Mouse (Mus musculus) thymus, adult 2 months (tissue): Measurements from ENCODE around the gene Pcolce. TPM values are rescaled to one million over a fixed set of nuclear protein-coding genes. Genes with fewer than 3 reads are reported as not detected.

ENCODE experiments used
- DNase-seq: peaks from one replicate; pipeline ENCODE4 v3.0.0; 2021
- H3K27ac ChIP-seq: fragments of 200-500 bp; 2 replicates; pipeline ENCODE4 v1.5.1; 2012; ENCODE audit warnings: low read length, control low read depth; ENCODE audit not compliant: control insufficient read depth, insufficient read depth
- H3K27me3 ChIP-seq: fragments of 200-500 bp; 2 replicates; pipeline ENCODE4 v1.6.1; 2012; ENCODE audit warnings: mild to moderate bottlenecking, low read length, moderate library complexity, mixed read lengths; ENCODE audit not compliant: control insufficient read depth, insufficient read depth
- H3K36me3 ChIP-seq: fragments of 200-500 bp; 2 replicates; pipeline ENCODE4 v1.6.1; 2012; ENCODE audit warnings: mild to moderate bottlenecking, low read length, moderate library complexity; ENCODE audit not compliant: control insufficient read depth, insufficient read depth
- H3K4me1 ChIP-seq: fragments of 200-500 bp; replicated peaks from 2 replicates; pipeline ENCODE4 v1.6.1; 2012; ENCODE audit warnings: low read length; ENCODE audit not compliant: control insufficient read depth, insufficient read depth
- H3K4me3 ChIP-seq: fragments of 200-500 bp; 2 replicates; pipeline ENCODE4 v1.5.1; 2012; ENCODE audit warnings: mild to moderate bottlenecking, low read length, control low read depth, moderate library complexity; ENCODE audit not compliant: control insufficient read depth, insufficient read depth
- CTCF ChIP-seq: fragments of 200-500 bp; IDR thresholded peaks from 2 replicates; pipeline ENCODE4 v1.5.1; 2012; ENCODE audit warnings: mild to moderate bottlenecking, control low read depth, low read length, moderate library complexity, borderline replicate concordance; ENCODE audit not compliant: control insufficient read depth, poor library complexity, insufficient read depth; ENCODE audit errors: extremely low read depth
- POLR2A ChIP-seq: fragments of 200-500 bp; IDR thresholded peaks from 2 replicates; pipeline ENCODE4 v1.6.1; 2012; ENCODE audit warnings: mild to moderate bottlenecking, low read length, control low read depth, moderate library complexity; ENCODE audit not compliant: control insufficient read depth, poor library complexity, insufficient read depth; ENCODE audit errors: extremely low read depth
- WGBS: fragments of 180-500 bp; shearing (Covaris S2); methylation state at CpG from one replicate; pipeline ENCODE4 v1.1.7; 2018; 5-methylcytosine and 5-hydroxymethylcytosine counted together
- polyA plus RNA-seq: library from polyadenylated mRNA; depleted of rRNA; stranded (reverse); fragments of >200 nt; gene quantifications from 2 replicates; pipeline ENCODE4 v1.2.3, GENCODE M21; 2012

Gene Pcolce
- polyA plus RNA-seq, 1 experiment, result 29.7 TPM

- TF ChIP-seq POLR2A, result no peak
- TF ChIP-seq CTCF, result no peak
- Histone ChIP-seq H3K4me3 (peak overlapping the region; percentile 30), H3K36me3 (no peaks in the 10 kb centered on the region), H3K27me3 (no peaks in the 10 kb centered on the region), H3K4me1 (peaks cover 2% of the 10 kb centered on the region), H3K27ac (no peak overlapping the region)
- 69% methylated on average over 27 of the region's 27 CpGs for WGBS
- peak; percentile 26 for DNase-seq
These were observed 29.9 kb downstream of the Pcolce start for GRCm38 (mm10) chr5:137583670-137584169.

- Histone ChIP-seq H3K27ac (no peak overlapping the region), H3K4me1 (peaks cover 2% of the 10 kb centered on the region), H3K36me3 (no peaks in the 10 kb centered on the region), H3K4me3 (no peak overlapping the region), H3K27me3 (no peaks in the 10 kb centered on the region)
- no peak for DNase-seq
- 91% methylated on average over 8 of the region's 8 CpGs for WGBS
- TF ChIP-seq POLR2A (no peak), CTCF (no peak)
These were observed 30.9 kb downstream of the Pcolce start for GRCm38 (mm10) chr5:137582702-137583101.

- peaks cover 2% of the 10 kb centered on the region for H3K4me1 ChIP-seq
- no peak for DNase-seq
- H3K27me3 ChIP-seq, result no peaks in the 10 kb centered on the region
- H3K36me3 ChIP-seq, result no peaks in the 10 kb centered on the region
- H3K4me3 ChIP-seq, result no peak overlapping the region
- H3K27ac ChIP-seq, result no peak overlapping the region
- 89% methylated on average over 6 of the region's 6 CpGs for WGBS
- no peak for TF ChIP-seq CTCF
- TF ChIP-seq POLR2A, result no peak
These were observed 33.3 kb downstream of the Pcolce start for GRCm38 (mm10) chr5:137580246-137580645.

GRCm38 (mm10) chr5:137574470-137574901 lies 39.1 kb downstream of the Pcolce start:
- no peak overlapping the region for H3K27ac ChIP-seq
- no peaks in the 10 kb centered on the region for H3K36me3 ChIP-seq
- TF ChIP-seq POLR2A (no peak), CTCF (no peak)
- H3K4me3 ChIP-seq, result no peak overlapping the region
- DNase-seq, result no peak
- H3K27me3 ChIP-seq, result no peaks in the 10 kb centered on the region
- H3K4me1 ChIP-seq, result peaks cover 17% of the 10 kb centered on the region
- WGBS, result 90% methylated on average over 27 of the region's 27 CpGs

- WGBS, result 14% methylated on average over 17 of the region's 17 CpGs
- TF ChIP-seq POLR2A (no peak), CTCF (no peak)
- H3K4me1 ChIP-seq, result peaks cover 24% of the 10 kb centered on the region
- no peak overlapping the region for H3K4me3 ChIP-seq
- DNase-seq, result no peak
- H3K27me3 ChIP-seq, result no peaks in the 10 kb centered on the region
- H3K27ac ChIP-seq, result no peak overlapping the region
- H3K36me3 ChIP-seq, result no peaks in the 10 kb centered on the region
These were observed 42.6 kb downstream of the Pcolce start for GRCm38 (mm10) chr5:137570691-137571586.

- no peak overlapping the region for H3K4me3 ChIP-seq
- 6% methylated on average over 7 of the region's 7 CpGs for WGBS
- DNase-seq, result no peak
- TF ChIP-seq POLR2A, result no peak
- TF ChIP-seq CTCF, result no peak
- peaks cover 24% of the 10 kb centered on the region for H3K4me1 ChIP-seq
- H3K36me3 ChIP-seq, result no peaks in the 10 kb centered on the region
- no peak overlapping the region for H3K27ac ChIP-seq
- H3K27me3 ChIP-seq, result no peaks in the 10 kb centered on the region
These were observed 43.4 kb downstream of the Pcolce start for GRCm38 (mm10) chr5:137570181-137570580.

GRCm38 (mm10) chr5:137569665-137570064 lies 43.9 kb downstream of the Pcolce start, which contains the start of gene Tfr2:
Gene Tfr2, plus strand, starts transcription at chr5:137569840.
- no peak for TF ChIP-seq POLR2A
- H3K36me3 ChIP-seq, result no peaks in the 10 kb centered on the region
- H3K4me3 ChIP-seq, result no peak within 1 kb of the TSS
- peaks cover 24% of the 10 kb centered on the region for H3K4me1 ChIP-seq
- peak; percentile 50 for DNase-seq
- H3K27ac ChIP-seq, result no peak within 1 kb of the TSS
- 7% methylated on average over 9 of the region's 9 CpGs for WGBS
- no peaks in the 10 kb centered on the region for H3K27me3 ChIP-seq
